Mouse (Mus musculus) bone marrow, adult 2 months (tissue): ENCODE data around the gene Adgrf3. TPM values are rescaled to one million over a fixed set of nuclear protein-coding genes. Genes with fewer than 3 reads are reported as not detected.

Experiments used
- H3K27ac ChIP-seq: fragments of 200-500 bp; 2 replicates; pipeline ENCODE4 v1.5.1; 2012; ENCODE audit warnings: low read depth, mild to moderate bottlenecking, control low read depth, inconsistent platforms, low read length; ENCODE audit not compliant: control insufficient read depth, poor library complexity, insufficient read depth
- H3K4me1 ChIP-seq: fragments of 200-500 bp; 2 replicates; pipeline ENCODE4 v1.6.1; 2011; ENCODE audit warnings: low read length; ENCODE audit not compliant: control insufficient read depth, insufficient read depth
- H3K4me3 ChIP-seq: fragments of 200-500 bp; replicated peaks from 2 replicates; pipeline ENCODE3; 2011; ENCODE audit warnings: mild to moderate bottlenecking, low read depth, low read length, control low read depth; ENCODE audit not compliant: control insufficient read depth
- CTCF ChIP-seq: fragments of 200-500 bp; IDR thresholded peaks from 2 replicates; pipeline ENCODE4 v1.5.1; 2011; ENCODE audit warnings: low read length, control low read depth; ENCODE audit not compliant: control insufficient read depth, insufficient read depth
- POLR2A ChIP-seq: fragments of 200-500 bp; IDR thresholded peaks from 2 replicates; pipeline ENCODE4 v1.6.1; 2011; ENCODE audit warnings: low read depth, mild to moderate bottlenecking, control low read depth, low read length, borderline replicate concordance; ENCODE audit not compliant: control insufficient read depth
- WGBS: fragments of 180-500 bp; shearing (Covaris S2); methylation state at CpG from one replicate; pipeline ENCODE4 v1.1.7; 2018; 5-methylcytosine and 5-hydroxymethylcytosine counted together
- polyA plus RNA-seq: library from polyadenylated mRNA; stranded (reverse); fragments of >200 nt; gene quantifications from 2 replicates; pipeline ENCODE4 v1.2.4, GENCODE M21; 2011; ENCODE audit warnings: low replicate concordance; ENCODE audit not compliant: missing spikeins, insufficient read depth, insufficient read length

Gene Adgrf3
- polyA plus RNA-seq, 1 experiment: not detected

GRCm38 (mm10) chr5:30233979-30234378 is 28.5 kb upstream of the Adgrf3 start:
- TF ChIP-seq POLR2A: no peak
- TF ChIP-seq CTCF: no peak
- H3K27ac ChIP-seq: no peak overlapping the region
- no peaks in the 10 kb centered on the region; the same call in 1 of the 2 replicates for H3K4me1 ChIP-seq
- WGBS: 16% methylated on average over 8 of the region's 8 CpGs
- no peak overlapping the region for H3K4me3 ChIP-seq

DNA sequence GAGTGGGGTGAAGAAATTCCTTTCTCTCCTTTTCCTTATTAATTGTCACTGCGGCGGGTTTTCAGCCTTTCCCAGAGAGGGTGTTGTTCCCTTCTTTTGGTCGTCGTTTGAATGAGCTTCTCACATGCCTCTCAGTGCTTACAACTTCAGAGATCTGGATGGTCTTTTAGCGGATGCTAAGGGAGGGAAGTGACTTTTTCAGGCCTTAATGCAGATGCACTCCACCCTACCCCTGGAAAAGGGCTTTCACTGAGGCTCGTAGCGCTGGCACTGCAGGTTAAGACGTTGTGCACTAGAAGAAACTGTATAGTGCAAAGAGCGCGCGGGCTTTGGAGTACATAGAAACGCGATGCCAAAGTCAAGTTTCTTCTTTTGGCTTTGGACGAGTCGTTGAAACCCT is 27.5 kb upstream of the Adgrf3 start:
- peak overlapping the region; percentile 46 for H3K27ac ChIP-seq
- 2% methylated on average over 15 of the region's 15 CpGs for WGBS
- no peak for TF ChIP-seq POLR2A
- no peaks in the 10 kb centered on the region; the same call in 1 of the 2 replicates for H3K4me1 ChIP-seq
- peak overlapping the region; percentile 97 for H3K4me3 ChIP-seq

GRCm38 (mm10) chr5:30232271-30232971 is 26.9 kb upstream of the Adgrf3 start, which contains the start of gene Selenoi:
Gene Selenoi (plus strand): TSS chr5:30232581.
- WGBS: 1% methylated on average over 71 of the region's 71 CpGs
- peak within 1 kb of the TSS; percentile 97 for H3K4me3 ChIP-seq
- TF ChIP-seq POLR2A (peak; percentile 93), CTCF (no peak)
- no peaks in the 10 kb centered on the region; the same call in 1 of the 2 replicates for H3K4me1 ChIP-seq
- peak within 1 kb of the TSS; percentile 46 for H3K27ac ChIP-seq

GRCm38 (mm10) chr5:30231891-30232270 is 26.4 kb upstream of the Adgrf3 start:
- no peaks in the 10 kb centered on the region; the same call in 1 of the 2 replicates for H3K4me1 ChIP-seq
- TF ChIP-seq CTCF (no peak), POLR2A (no peak)
- peak overlapping the region; percentile 78 for H3K4me3 ChIP-seq
- 37% methylated on average over 16 of the region's 16 CpGs for WGBS
- H3K27ac ChIP-seq: peak overlapping the region; percentile 12; the same call in 1 of the 2 replicates

GRCm38 (mm10) chr5:30230901-30231300 is 25.4 kb upstream of the Adgrf3 start:
- WGBS: 56% methylated on average over 4 of the region's 4 CpGs
- Histone ChIP-seq H3K27ac (no peak overlapping the region), H3K4me1 (no peaks in the 10 kb centered on the region), H3K4me3 (no peak overlapping the region)
- peak; percentile 65 for TF ChIP-seq CTCF
- TF ChIP-seq POLR2A: no peak

- Histone ChIP-seq H3K27ac (no peak overlapping the region), H3K4me3 (no peak overlapping the region), H3K4me1 (no peaks in the 10 kb centered on the region)
- 93% methylated on average over 8 of the region's 8 CpGs for WGBS
- no peak for TF ChIP-seq CTCF
- TF ChIP-seq POLR2A: no peak
Measured at GRCm38 (mm10) chr5:30222681-30223080, 17.2 kb upstream of the Adgrf3 start.

GRCm38 (mm10) chr5:30220666-30221065 is 15.1 kb upstream of the Adgrf3 start:
- H3K27ac ChIP-seq: no peak overlapping the region
- H3K4me3 ChIP-seq: no peak overlapping the region
- no peaks in the 10 kb centered on the region for H3K4me1 ChIP-seq
- TF ChIP-seq CTCF: no peak
- TF ChIP-seq POLR2A: no peak
- WGBS: 86% methylated on average over 8 of the region's 8 CpGs

- TF ChIP-seq CTCF (no peak), POLR2A (no peak)
- no peak overlapping the region for H3K4me3 ChIP-seq
- no peaks in the 10 kb centered on the region for H3K4me1 ChIP-seq
- H3K27ac ChIP-seq: no peak overlapping the region
- 72% methylated on average over 2 of the region's 2 CpGs for WGBS
Measured at GRCm38 (mm10) chr5:30219715-30220114, 14.2 kb upstream of the Adgrf3 start.
